Mouse (Mus musculus) midbrain, embryonic 12.5 days (tissue): ENCODE results near the gene Cxadr. TPM values are rescaled to one million over a fixed set of nuclear protein-coding genes. Genes with fewer than 3 reads are reported as not detected.

Experiments used
- ATAC-seq: fragments of 200-750 bp; cut with Nextera tagmentation; 2 replicates; pipeline ENCODE4 v1.8.0; 2017; ENCODE audit warnings: low read depth, moderate TSS enrichment, moderate library complexity; ENCODE audit not compliant: low FRiP score
- H3K27ac ChIP-seq: fragments of 300-500 bp; sonication (generic); replicated peaks from 2 replicates; pipeline ENCODE4 v1.5.1; 2016; ENCODE audit warnings: mild to moderate bottlenecking
- H3K27me3 ChIP-seq: fragments of 300-500 bp; sonication (generic); 2 replicates; pipeline ENCODE4 v1.6.1; 2016; ENCODE audit warnings: mild to moderate bottlenecking
- H3K36me3 ChIP-seq: fragments of 300-500 bp; sonication (generic); 2 replicates; pipeline ENCODE4 v1.6.1; 2016
- H3K4me1 ChIP-seq: fragments of 300-500 bp; sonication (generic); 2 replicates; pipeline ENCODE4 v1.6.1; 2016
- H3K4me2 ChIP-seq: fragments of 300-500 bp; sonication (generic); replicated peaks from 2 replicates; pipeline ENCODE4 v1.6.1; 2016; ENCODE audit warnings: mild to moderate bottlenecking, moderate library complexity
- H3K4me3 ChIP-seq: fragments of 300-500 bp; sonication (generic); 2 replicates; pipeline ENCODE4 v1.5.1; 2016; ENCODE audit warnings: mild to moderate bottlenecking
- H3K9ac ChIP-seq: fragments of 300-500 bp; sonication (generic); replicated peaks from 2 replicates; pipeline ENCODE4 v1.6.1; 2016; ENCODE audit warnings: mild to moderate bottlenecking, moderate library complexity
- H3K9me3 ChIP-seq: fragments of 300-500 bp; sonication (generic); 2 replicates; pipeline ENCODE4 v1.6.1; 2016; ENCODE audit warnings: mild to moderate bottlenecking
- WGBS: fragments of 180-500 bp; shearing (Covaris S2); methylation state at CpG from one replicate; pipeline ENCODE4 v1.1.7; 2016; 5-methylcytosine and 5-hydroxymethylcytosine counted together
- polyA plus RNA-seq: library from polyadenylated mRNA; unstranded; fragments of >200 nt; fragmentation: Nextera tagmentation; extraction: Ambion mirVana; gene quantifications from 2 replicates; pipeline ENCODE4 v1.2.1, GENCODE M21; 2016

Gene Cxadr
- polyA plus RNA-seq, 1 experiment from 2014 or later, result 116 TPM

- no peaks in the 10 kb centered on the region for H3K9me3 ChIP-seq
- under 1% methylated on average over 75 of the region's 100 CpGs for WGBS
- H3K4me3 ChIP-seq, result peak overlapping the region; percentile 72
- peak overlapping the region; percentile 71 for H3K27ac ChIP-seq
- H3K27me3 ChIP-seq, result no peaks in the 10 kb centered on the region
- H3K9ac ChIP-seq, result peak overlapping the region; percentile 79
- peaks cover 8% of the 10 kb centered on the region; the same call in 1 of the 2 replicates for H3K4me1 ChIP-seq
- peak; percentile 64 for ATAC-seq
- peaks cover 9% of the 10 kb centered on the region; the same call in 1 of the 2 replicates for H3K36me3 ChIP-seq
- H3K4me2 ChIP-seq, result peak overlapping the region; percentile 68
Observed at GRCm38 (mm10) chr16:78375821-78376691, 74.8 kb downstream of the Cxadr start.

GRCm38 (mm10) chr16:78376745-78377570 lies 75.7 kb downstream of the Cxadr start, which contains the start of gene Btg3:
TSS of gene Btg3 (minus strand) at chr16:78377192.
- Histone ChIP-seq H3K27ac (peak within 1 kb of the TSS; percentile 71), H3K4me1 (peaks cover 8% of the 10 kb centered on the region; the same call in 1 of the 2 replicates), H3K9me3 (no peaks in the 10 kb centered on the region), H3K27me3 (no peaks in the 10 kb centered on the region), H3K36me3 (peaks cover 8% of the 10 kb centered on the region; the same call in 1 of the 2 replicates), H3K4me3 (peak within 1 kb of the TSS; percentile 72), H3K9ac (peak within 1 kb of the TSS; percentile 79), H3K4me2 (peak within 1 kb of the TSS; percentile 68)
- 2% methylated on average over 51 of the region's 57 CpGs for WGBS
- peak; percentile 97 for ATAC-seq

GRCm38 (mm10) chr16:78378493-78378892 lies 77.2 kb downstream of the Cxadr start:
- no peak for ATAC-seq
- Histone ChIP-seq H3K27ac (no peak overlapping the region), H3K4me1 (peaks cover 8% of the 10 kb centered on the region; the same call in 1 of the 2 replicates), H3K27me3 (no peaks in the 10 kb centered on the region), H3K9me3 (no peaks in the 10 kb centered on the region), H3K36me3 (no peaks in the 10 kb centered on the region), H3K4me2 (no peak overlapping the region), H3K4me3 (no peak overlapping the region), H3K9ac (no peak overlapping the region)
- 90% methylated on average over 5 of the region's 5 CpGs for WGBS

GRCm38 (mm10) chr16:78389122-78389521 lies 87.8 kb downstream of the Cxadr start:
- no peaks in the 10 kb centered on the region for H3K9me3 ChIP-seq
- H3K27me3 ChIP-seq, result no peaks in the 10 kb centered on the region
- no peak overlapping the region for H3K4me2 ChIP-seq
- no peak overlapping the region for H3K27ac ChIP-seq
- no peaks in the 10 kb centered on the region for H3K36me3 ChIP-seq
- no peak overlapping the region for H3K9ac ChIP-seq
- no peak for ATAC-seq
- H3K4me3 ChIP-seq, result no peak overlapping the region
- WGBS, result 84% methylated on average over 4 of the region's 4 CpGs
- peaks cover 3% of the 10 kb centered on the region; the same call in 1 of the 2 replicates for H3K4me1 ChIP-seq

- Histone ChIP-seq H3K4me2 (no peak overlapping the region), H3K9ac (no peak overlapping the region), H3K4me3 (no peak overlapping the region), H3K36me3 (no peaks in the 10 kb centered on the region), H3K27me3 (no peaks in the 10 kb centered on the region), H3K4me1 (peaks cover 3% of the 10 kb centered on the region; the same call in 1 of the 2 replicates), H3K27ac (no peak overlapping the region), H3K9me3 (no peaks in the 10 kb centered on the region)
- WGBS, result 93% methylated on average over 3 of the region's 3 CpGs
- ATAC-seq, result no peak
Observed at GRCm38 (mm10) chr16:78389986-78390385, 88.7 kb downstream of the Cxadr start.

- no peak for ATAC-seq
- 57% methylated on average over 2 of the region's 2 CpGs for WGBS
Observed at GRCm38 (mm10) chr16:78391354-78391753, 90.1 kb downstream of the Cxadr start.

GRCm38 (mm10) chr16:78398734-78399133 lies 97.4 kb downstream of the Cxadr start:
- Histone ChIP-seq H3K4me2 (no peak overlapping the region), H3K9me3 (no peaks in the 10 kb centered on the region), H3K27me3 (no peaks in the 10 kb centered on the region), H3K4me3 (no peak overlapping the region), H3K9ac (no peak overlapping the region), H3K4me1 (no peaks in the 10 kb centered on the region), H3K36me3 (no peaks in the 10 kb centered on the region), H3K27ac (no peak overlapping the region)
- WGBS, result 93% methylated on average over 6 of the region's 6 CpGs
- no peak for ATAC-seq

More at GRCm38 (mm10) chr16:78391354-78391753, 90.1 kb downstream of the Cxadr start:
- Histone ChIP-seq H3K4me3 (no peak overlapping the region), H3K4me2 (no peak overlapping the region), H3K27me3 (no peaks in the 10 kb centered on the region), H3K9me3 (no peaks in the 10 kb centered on the region), H3K9ac (no peak overlapping the region), H3K4me1 (peaks cover 3% of the 10 kb centered on the region; the same call in 1 of the 2 replicates), H3K27ac (no peak overlapping the region), H3K36me3 (no peaks in the 10 kb centered on the region)

GRCm38 (mm10) chr16:78399423-78399822 lies 98.1 kb downstream of the Cxadr start:
- Histone ChIP-seq H3K4me3 (no peak overlapping the region), H3K4me2 (no peak overlapping the region), H3K27ac (no peak overlapping the region), H3K36me3 (no peaks in the 10 kb centered on the region), H3K27me3 (no peaks in the 10 kb centered on the region), H3K9ac (no peak overlapping the region), H3K4me1 (no peaks in the 10 kb centered on the region), H3K9me3 (no peaks in the 10 kb centered on the region)
- ATAC-seq, result no peak
- 91% methylated on average over 3 of the region's 3 CpGs for WGBS

- Histone ChIP-seq H3K36me3 (no peaks in the 10 kb centered on the region), H3K27ac (no peak overlapping the region), H3K9me3 (no peaks in the 10 kb centered on the region), H3K4me2 (no peak overlapping the region), H3K4me1 (no peaks in the 10 kb centered on the region), H3K27me3 (no peaks in the 10 kb centered on the region), H3K9ac (no peak overlapping the region), H3K4me3 (no peak overlapping the region)
- ATAC-seq, result no peak
- 84% methylated on average over 2 of the region's 2 CpGs for WGBS
Observed at GRCm38 (mm10) chr16:78402316-78402715, 101.0 kb downstream of the Cxadr start.

GRCm38 (mm10) chr16:78406657-78407056 lies 105.4 kb downstream of the Cxadr start:
- H3K27me3 ChIP-seq, result no peaks in the 10 kb centered on the region
- no peaks in the 10 kb centered on the region for H3K36me3 ChIP-seq
- no peak overlapping the region for H3K9ac ChIP-seq
- ATAC-seq, result no peak
- H3K4me1 ChIP-seq, result no peaks in the 10 kb centered on the region
- H3K9me3 ChIP-seq, result no peaks in the 10 kb centered on the region
- H3K4me2 ChIP-seq, result no peak overlapping the region
- H3K27ac ChIP-seq, result no peak overlapping the region
- WGBS, result 88% methylated on average over 2 of the region's 2 CpGs
- no peak overlapping the region for H3K4me3 ChIP-seq

- H3K4me1 ChIP-seq, result no peaks in the 10 kb centered on the region
- no peak overlapping the region for H3K27ac ChIP-seq
- no peak overlapping the region for H3K4me2 ChIP-seq
- no peak for ATAC-seq
- H3K4me3 ChIP-seq, result no peak overlapping the region
- no peak overlapping the region for H3K9ac ChIP-seq
- WGBS, result 93% methylated on average over 6 of the region's 6 CpGs
- no peaks in the 10 kb centered on the region for H3K36me3 ChIP-seq
- no peaks in the 10 kb centered on the region for H3K27me3 ChIP-seq
- no peaks in the 10 kb centered on the region for H3K9me3 ChIP-seq
Observed at GRCm38 (mm10) chr16:78407855-78408254, 106.6 kb downstream of the Cxadr start.
